Mouse (Mus musculus): Measurements from ENCODE around the gene Gm26992.

DNA sequence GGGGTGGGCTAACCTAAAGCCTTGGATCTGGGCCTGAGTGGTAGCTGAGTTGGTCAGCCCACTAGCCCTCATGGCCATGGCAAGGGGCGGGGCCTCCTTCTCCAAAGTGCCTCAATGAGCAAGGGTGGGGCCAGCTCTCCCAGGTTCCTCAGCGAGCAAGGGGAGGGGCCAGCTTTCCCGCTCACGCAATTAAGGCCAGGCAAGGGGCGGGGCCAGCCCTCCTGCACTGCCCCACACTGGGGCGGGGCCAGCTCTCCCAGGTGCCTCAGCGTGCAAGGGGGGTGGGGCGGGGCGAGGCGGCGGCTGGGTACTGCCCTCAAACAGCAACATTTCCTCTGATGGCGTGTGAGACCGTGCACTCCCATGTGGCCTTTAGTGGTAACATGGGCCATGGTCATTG lies 16.8 kb upstream of the Gm26992 start:
- no peak for TF ChIP-seq CTCF (conservative IDR thresholded peaks at IDR 0.05; ENCODE audit: insufficient read depth, insufficient read length, low read depth, low read length)
- TF ChIP-seq POLR2A (IDR thresholded peaks at IDR 0.05; ENCODE audit: low read depth, low read length), result no peak
